Mouse (Mus musculus) spleen, postnatal 10 days (tissue): ENCODE results near the gene Abcc12.

Experiments
- DNase-seq, 2 experiments: peaks; one replicate each; pipeline ENCODE4 v3.0.0; 2021 to 2022; ENCODE audit warnings: low spot score in 2 of 2

Gene Abcc12

GRCm38 (mm10) chr8:86512886-86513285 is 67.6 kb downstream of the Abcc12 start:
- DNase-seq = no peak

- no peak for DNase-seq
Observed at GRCm38 (mm10) chr8:86512131-86512792, 68.2 kb downstream of the Abcc12 start.

- no peak for DNase-seq
Observed at GRCm38 (mm10) chr8:86501341-86501740, 79.1 kb downstream of the Abcc12 start.

DNA sequence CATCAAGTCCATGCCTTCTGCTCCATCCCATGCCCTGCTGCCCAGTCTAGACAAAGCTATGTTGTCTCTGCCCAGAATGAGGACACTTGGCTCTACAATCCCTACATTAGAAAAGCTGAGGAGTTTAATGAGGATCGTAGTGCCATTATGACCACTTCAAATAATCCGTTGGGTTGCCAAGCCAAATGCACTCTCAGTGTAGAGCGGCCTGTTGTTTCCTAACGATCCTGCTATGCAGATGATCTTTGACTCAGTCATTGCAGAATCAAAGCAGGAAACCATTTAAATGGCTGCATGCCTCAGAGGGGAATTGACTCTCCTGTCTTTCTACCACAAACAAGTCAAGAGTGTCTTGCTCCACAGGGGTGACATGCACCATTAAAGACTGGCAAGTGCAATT is 85.4 kb downstream of the Abcc12 start:
- no peak for DNase-seq

DNA sequence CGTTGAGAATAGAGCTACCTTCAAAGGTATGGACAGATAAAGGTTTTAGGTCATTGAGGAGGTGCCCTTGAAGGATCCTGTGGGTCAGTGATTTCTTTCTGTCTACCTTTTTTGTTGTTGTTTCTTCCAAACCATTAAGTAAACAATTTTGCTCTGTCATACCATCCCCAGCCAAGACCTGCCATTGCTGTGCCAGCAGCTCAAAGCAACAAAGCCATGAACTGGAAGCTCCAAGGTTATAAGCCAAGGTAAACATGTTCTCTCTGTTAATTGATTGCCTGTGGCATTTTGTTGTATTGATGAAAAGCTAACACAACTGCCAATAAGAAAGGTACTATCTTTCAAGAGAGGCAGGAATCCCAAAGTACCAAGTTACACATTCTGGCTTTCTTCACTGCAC is 86.6 kb downstream of the Abcc12 start:
- no peak for DNase-seq

GRCm38 (mm10) chr8:86485411-86485810 is 95.1 kb downstream of the Abcc12 start:
- no peak for DNase-seq

DNA sequence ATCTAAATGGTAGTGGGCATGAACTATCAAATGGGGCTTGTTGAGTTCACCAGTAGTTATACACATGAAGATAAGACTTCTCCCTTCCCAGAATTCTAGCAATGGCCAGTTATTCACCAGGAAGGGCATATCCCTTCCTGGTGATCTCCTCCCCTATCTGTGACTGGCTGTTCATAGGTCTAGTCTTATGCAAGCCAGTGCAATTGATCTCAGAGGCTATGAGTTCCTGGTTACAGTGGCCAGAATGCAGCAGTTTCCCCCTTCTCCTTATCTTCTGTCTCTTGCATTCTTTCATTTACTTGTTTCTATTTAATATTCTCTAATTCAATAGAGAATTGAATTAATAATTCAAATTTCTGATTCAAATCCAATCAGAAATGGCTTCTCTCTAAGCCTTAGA is 96.2 kb downstream of the Abcc12 start:
- DNase-seq = no peak

- no peak for DNase-seq
Observed at GRCm38 (mm10) chr8:86482116-86482515, 98.4 kb downstream of the Abcc12 start.

DNA sequence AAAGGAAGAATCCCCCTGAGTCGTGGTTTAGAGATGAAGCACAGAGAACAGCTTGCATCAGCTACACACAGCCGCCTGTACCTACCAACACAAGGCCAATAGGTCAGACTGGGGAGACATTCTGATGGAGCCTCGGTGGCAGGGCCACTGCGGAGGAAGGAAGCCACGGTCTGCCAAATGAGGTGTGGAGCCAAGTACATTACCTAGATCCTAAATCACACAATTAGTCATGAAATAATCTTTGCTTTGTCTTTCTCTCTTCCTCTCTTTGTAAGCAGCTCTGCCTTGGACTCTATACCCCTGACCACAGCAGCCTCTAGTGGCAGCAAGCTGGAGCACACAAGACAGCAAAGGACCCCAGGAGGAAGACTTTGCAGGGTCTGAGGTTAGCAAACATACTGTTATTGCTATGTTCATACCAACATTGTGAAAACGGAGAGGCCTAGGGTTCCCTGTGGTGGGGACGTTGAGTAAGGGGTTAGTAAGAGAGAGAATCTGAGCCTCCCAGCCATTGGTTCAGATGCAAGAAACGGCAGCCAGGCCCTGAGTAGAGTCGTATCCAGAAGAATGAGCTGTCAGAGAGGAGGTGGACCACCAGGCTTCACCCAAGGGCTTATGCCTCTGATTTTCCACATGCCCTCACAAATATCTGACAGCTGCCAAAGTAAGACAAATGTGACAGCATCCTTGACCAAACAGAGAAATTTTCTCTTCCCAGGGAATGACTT is 104.6 kb downstream of the Abcc12 start:
- no peak for DNase-seq

- DNase-seq = no peak
Observed at GRCm38 (mm10) chr8:86474461-86474860, 106.0 kb downstream of the Abcc12 start.

- no peak for DNase-seq
Observed at GRCm38 (mm10) chr8:86473121-86473520, 107.4 kb downstream of the Abcc12 start.

DNA sequence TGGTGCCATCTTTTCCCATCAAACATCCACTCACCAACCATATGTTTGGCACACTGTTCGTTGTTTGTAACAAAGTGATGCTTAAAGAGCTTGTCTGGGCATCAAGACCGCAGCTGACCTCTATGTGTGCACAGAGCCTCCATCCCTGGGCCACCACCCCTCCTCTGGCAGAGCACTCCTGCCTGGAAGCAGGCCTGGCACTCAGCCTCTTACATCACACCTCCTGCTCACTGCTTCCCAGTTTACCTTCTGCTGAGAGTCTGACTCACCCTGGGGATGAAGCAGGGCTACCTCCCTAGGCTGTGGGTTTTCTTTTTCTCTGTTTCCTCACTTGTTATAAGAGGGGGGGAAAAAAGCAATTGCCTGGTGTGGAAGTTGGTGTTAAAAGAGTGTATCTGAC is 109.8 kb downstream of the Abcc12 start:
- no peak for DNase-seq

GRCm38 (mm10) chr8:86463215-86463614 is 117.3 kb downstream of the Abcc12 start:
- DNase-seq = no peak

GRCm38 (mm10) chr8:86460372-86460771 is 120.1 kb downstream of the Abcc12 start:
- DNase-seq = no peak

- no peak for DNase-seq
Observed at GRCm38 (mm10) chr8:86453697-86454480, 126.6 kb downstream of the Abcc12 start.

DNA sequence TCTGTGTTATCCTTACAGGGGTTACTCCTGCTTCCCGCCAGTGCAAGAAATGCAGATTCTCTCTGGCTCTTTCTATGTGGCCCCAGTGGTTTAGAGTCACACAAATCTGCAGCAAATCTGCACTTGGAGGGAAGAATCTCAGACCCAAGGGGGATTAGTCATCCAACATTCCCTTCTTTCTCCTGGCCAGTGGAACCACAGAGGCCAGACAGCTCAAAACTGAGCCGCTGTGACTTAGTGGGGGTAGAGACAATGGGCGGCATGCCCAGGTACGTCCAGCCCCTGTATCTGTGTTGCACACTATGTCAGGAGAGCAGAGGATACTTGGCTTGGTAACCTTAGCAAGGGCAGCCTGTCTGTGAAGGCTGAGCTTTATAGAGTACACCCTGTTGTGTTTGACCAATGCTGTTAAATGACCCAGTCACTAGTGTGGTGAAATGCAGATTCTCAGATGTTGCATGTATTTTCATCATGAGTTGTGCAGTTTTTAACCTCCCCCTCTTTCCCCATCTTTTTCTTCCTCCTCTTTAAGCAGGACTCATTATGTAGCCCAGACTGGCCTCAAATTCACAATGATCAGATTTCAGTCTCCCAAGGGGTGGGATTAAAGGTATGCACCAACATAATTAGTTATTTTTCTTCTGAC is 130.5 kb downstream of the Abcc12 start:
- no peak for DNase-seq

- DNase-seq = no peak
Observed at GRCm38 (mm10) chr8:86445516-86445915, 135.0 kb downstream of the Abcc12 start.

- no peak for DNase-seq
Observed at GRCm38 (mm10) chr8:86443744-86444143, 136.7 kb downstream of the Abcc12 start.

- DNase-seq = no peak
Observed at GRCm38 (mm10) chr8:86438983-86439299, 141.5 kb downstream of the Abcc12 start.

- no peak for DNase-seq
Observed at GRCm38 (mm10) chr8:86438133-86438982, 142.1 kb downstream of the Abcc12 start.

DNA sequence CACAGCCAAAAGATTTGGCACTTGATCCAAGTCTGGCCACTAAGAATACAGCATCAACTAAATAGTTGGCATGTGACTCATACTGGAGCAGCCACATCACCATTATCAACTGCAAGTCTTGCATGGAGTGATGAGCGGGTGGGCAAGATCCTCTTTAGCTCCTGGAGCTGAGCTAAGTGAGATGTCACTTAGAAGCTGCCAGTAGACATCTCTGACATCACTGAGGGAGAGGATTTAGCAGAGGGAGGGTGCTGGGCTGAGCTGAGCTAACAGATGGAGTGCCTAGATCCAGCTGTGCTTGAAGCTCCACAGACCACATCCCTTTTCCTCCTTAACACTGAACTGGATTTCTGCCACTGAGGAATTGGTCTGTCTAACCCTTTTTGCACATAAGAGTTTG is 143.1 kb downstream of the Abcc12 start:
- DNase-seq = no peak
